Mouse (Mus musculus): ENCODE data around the gene Nek10.

DNA sequence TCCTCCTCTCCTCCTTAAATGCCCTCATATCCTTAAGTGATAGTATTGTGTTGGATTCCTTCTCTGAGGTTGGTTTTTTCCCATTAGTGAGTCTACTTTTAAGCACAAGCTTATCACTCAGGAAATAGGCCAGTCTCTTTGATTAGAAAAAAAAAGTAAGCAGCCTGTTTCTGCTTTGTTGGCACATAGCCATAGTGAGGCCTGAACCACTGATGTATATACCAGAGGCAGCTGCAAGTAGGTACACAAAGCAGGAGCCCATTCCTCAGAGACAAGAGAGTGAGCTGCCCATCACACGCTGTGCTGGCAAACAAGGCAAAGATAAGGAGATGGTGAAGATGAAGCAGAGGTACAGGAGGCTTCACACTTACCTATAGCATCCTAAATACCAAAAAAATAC, 184.2 kb downstream of the Nek10 start:
- TF ChIP-seq ZC3H11A (IDR thresholded peaks at IDR 0.05; ENCODE audit: borderline replicate concordance, low read depth, low read length) (no peak), MAFK (IDR thresholded peaks at IDR 0.05; ENCODE audit: insufficient read depth, low read depth, low read length) (no peak), CHD2 (IDR thresholded peaks at IDR 0.05; ENCODE audit: low read depth, low read length) (no peak), HCFC1 (IDR thresholded peaks at IDR 0.05; ENCODE audit: borderline replicate concordance, insufficient read depth, low read length) (no peak)
